Mouse (Mus musculus): ENCODE data around the gene Tln2.

Gene Tln2

GRCm38 (mm10) chr9:67477445-67477844 lies 82.1 kb downstream of the Tln2 start:
- no peak for DNase-seq (ENCODE audit: low spot score in 2 of 2)

GRCm38 (mm10) chr9:67476184-67476583 lies 83.3 kb downstream of the Tln2 start:
- no peak for DNase-seq (ENCODE audit: low spot score in 2 of 2)

GRCm38 (mm10) chr9:67463440-67464122 lies 95.9 kb downstream of the Tln2 start:
- no peak for DNase-seq (ENCODE audit: low spot score in 2 of 2)

- DNase-seq (ENCODE audit: low spot score in 2 of 2), result no peak
Measured at GRCm38 (mm10) chr9:67441484-67441883, 118.0 kb downstream of the Tln2 start.

GRCm38 (mm10) chr9:67437511-67437910 lies 122.0 kb downstream of the Tln2 start:
- DNase-seq (ENCODE audit: low spot score in 2 of 2), result no peak

GRCm38 (mm10) chr9:67435333-67436154 lies 124.0 kb downstream of the Tln2 start:
- peak in 1 of 2 experiments; percentile 22 for DNase-seq (ENCODE audit: low spot score in 2 of 2)

GRCm38 (mm10) chr9:67429199-67429892 lies 130.2 kb downstream of the Tln2 start:
- DNase-seq (ENCODE audit: low spot score in 2 of 2), result no peak

- DNase-seq (ENCODE audit: low spot score in 2 of 2), result no peak
Measured at GRCm38 (mm10) chr9:67428306-67429047, 131.0 kb downstream of the Tln2 start.

GRCm38 (mm10) chr9:67426304-67426703 lies 133.2 kb downstream of the Tln2 start:
- no peak for DNase-seq (ENCODE audit: low spot score in 2 of 2)

GRCm38 (mm10) chr9:67424110-67424509 lies 135.4 kb downstream of the Tln2 start:
- no peak for DNase-seq (ENCODE audit: low spot score in 2 of 2)

- no peak for DNase-seq (ENCODE audit: low spot score in 2 of 2)
Measured at GRCm38 (mm10) chr9:67418092-67418491, 141.4 kb downstream of the Tln2 start.

GRCm38 (mm10) chr9:67410667-67411066 lies 148.8 kb downstream of the Tln2 start:
- DNase-seq (ENCODE audit: low spot score in 2 of 2), result no peak

GRCm38 (mm10) chr9:67404736-67405135 lies 154.8 kb downstream of the Tln2 start:
- no peak for DNase-seq (ENCODE audit: low spot score in 2 of 2)

- no peak for DNase-seq (ENCODE audit: low spot score in 2 of 2)
Measured at GRCm38 (mm10) chr9:67399563-67399962, 159.9 kb downstream of the Tln2 start.

- no peak for DNase-seq (ENCODE audit: low spot score in 2 of 2)
Measured at GRCm38 (mm10) chr9:67397756-67398155, 161.7 kb downstream of the Tln2 start.

GRCm38 (mm10) chr9:67396446-67396845 lies 163.1 kb downstream of the Tln2 start:
- no peak for DNase-seq (ENCODE audit: low spot score in 2 of 2)

GRCm38 (mm10) chr9:67384028-67384590 lies 175.4 kb downstream of the Tln2 start:
- DNase-seq (ENCODE audit: low spot score in 2 of 2), result no peak

- no peak for DNase-seq (ENCODE audit: low spot score in 2 of 2)
Measured at GRCm38 (mm10) chr9:67380095-67380494, 179.4 kb downstream of the Tln2 start.

GRCm38 (mm10) chr9:67378772-67379171 lies 180.7 kb downstream of the Tln2 start:
- no peak for DNase-seq (ENCODE audit: low spot score in 2 of 2)

- DNase-seq (ENCODE audit: low spot score in 2 of 2), result no peak
Measured at GRCm38 (mm10) chr9:67368078-67368477, 191.4 kb downstream of the Tln2 start.

GRCm38 (mm10) chr9:67362511-67362910 lies 197.0 kb downstream of the Tln2 start:
- DNase-seq (ENCODE audit: low spot score in 2 of 2), result no peak
